In genomic region chr6:51177701-51178060, GRCm38 (mm10) we compare ENCODE assay signal across 9 mouse cellular contexts.
DNase-seq lines count a peak whose midpoint lies in the region; ATAC-seq and TF ChIP-seq lines count a peak whose summit lies in the region.
"Had no signal": no experiment of that assay in that cellular context is flagged by ENCODE, and none has a peak within 500 bp of the region (broad histone marks: within the 10 kb centered on the region; RNA-seq: fewer than 3 reads in every experiment).

No protein-coding gene starts in this region.

- H3K27ac ChIP-seq in kidney, embryonic 14.5 days (ENCODE audit: low read depth, low read length): no peak overlapping the region
- H3K27ac ChIP-seq in MEL (ENCODE audit: control insufficient read depth, low read depth, low read length): peak overlapping the region; percentile 28
- no peak overlapping the region for H3K27ac ChIP-seq in liver, embryonic 16.5 days (ENCODE audit: low read length)

- H3K9ac ChIP-seq in kidney, embryonic 14.5 days (ENCODE audit: low read depth, low read length): no peak overlapping the region
- peak overlapping the region; percentile 60 for H3K9ac ChIP-seq in MEL (ENCODE audit: control insufficient read depth, low read depth, low read length, poor library complexity, severe bottlenecking)
- H3K9ac ChIP-seq in liver, embryonic 16.5 days (ENCODE audit: low read depth, low read length): no peak overlapping the region

- no peaks in the 10 kb centered on the region for H3K9me3 ChIP-seq in kidney, embryonic 14.5 days (ENCODE audit: control insufficient read depth, low read length)
- no peaks in the 10 kb centered on the region for H3K9me3 ChIP-seq in MEL (replicated peaks; ENCODE audit: insufficient read depth, low read length)
- H3K9me3 ChIP-seq in liver, embryonic 16.5 days (replicated peaks; ENCODE audit: control insufficient read depth, low read length): no peaks in the 10 kb centered on the region

- peaks cover 15% of the 10 kb centered on the region for H3K4me1 ChIP-seq in kidney, embryonic 14.5 days (ENCODE audit: control insufficient read depth, insufficient read depth, low read length)
- no peaks in the 10 kb centered on the region; a peak in 1 of 4 replicates for H3K4me1 ChIP-seq in MEL (ENCODE audit: control insufficient read depth in 1 of 2, insufficient read depth in 2 of 2, low read length in 2 of 2)
- H3K4me1 ChIP-seq in liver, embryonic 16.5 days (ENCODE audit: control insufficient read depth, low read depth, low read length): no peaks in the 10 kb centered on the region; the same call in none of the 2 replicates

- no peak for ATAC-seq in kidney, embryonic 14.5 days (ENCODE audit: low FRiP score, low TSS enrichment)
- no peak for ATAC-seq in liver, embryonic 16.5 days (ENCODE audit: low read depth)

- DNase-seq in kidney, postnatal 4 days: no peak
- DNase-seq in MEL (ENCODE audit: low read depth, low spot score): peak; percentile 63
- DNase-seq in forelimb bud, embryonic 11.5 days (ENCODE audit: low read depth, low spot score): peak; percentile 73
- no peak for DNase-seq in frontal cortex, postnatal 25 days (ENCODE audit: low spot score in 2 of 2)
- no peak for DNase-seq in thymus, postnatal 4 days
- DNase-seq in natural killer cell, adult 2 months (ENCODE audit: low spot score in 2 of 2): no peak
- DNase-seq: layer of hippocampus, postnatal 36 days had no signal

- no peak for TF ChIP-seq POLR2A in MEL (IDR thresholded peaks at IDR 0.05; ENCODE audit: control insufficient read depth in 1 of 2, insufficient read depth in 1 of 2, low read depth in 1 of 2, low read length in 2 of 2, poor library complexity in 1 of 2)

- no peak for TF ChIP-seq RAD21 in MEL (IDR thresholded peaks at IDR 0.05; ENCODE audit: low read depth, low read length)

- TF ChIP-seq EP300 in MEL (IDR thresholded peaks at IDR 0.05; ENCODE audit: low read depth in 1 of 2, low read length in 2 of 2): no peak

- H3K4me2 ChIP-seq in kidney, embryonic 14.5 days (replicated peaks; ENCODE audit: low read depth, low read length): peak overlapping the region; percentile 45
- H3K4me2 ChIP-seq in liver, embryonic 16.5 days (ENCODE audit: low read depth, low read length): peak overlapping the region; percentile 71

- TF ChIP-seq CTCF in MEL (IDR thresholded peaks at IDR 0.05 in 2 of 3, conservative IDR thresholded peaks at IDR 0.05 in 1 of 3; ENCODE audit: control insufficient read depth in 1 of 3, insufficient read depth in 1 of 3, low read depth in 2 of 3, low read length in 3 of 3, poor library complexity in 1 of 3, severe bottlenecking in 1 of 3): no peak; a peak in 1 of 6 replicates

- H3K27me3 ChIP-seq in kidney, embryonic 14.5 days (ENCODE audit: control insufficient read depth, insufficient read depth, low read length): peaks cover 9% of the 10 kb centered on the region
- H3K27me3 ChIP-seq in MEL (ENCODE audit: control insufficient read depth in 1 of 2, insufficient read depth in 2 of 2, low read length in 2 of 2): peaks cover 0 to 10% of the 10 kb centered on the region in 2 experiments; a peak in 2 of 4 replicates
- peaks cover 85% of the 10 kb centered on the region for H3K27me3 ChIP-seq in liver, embryonic 16.5 days (ENCODE audit: control insufficient read depth, insufficient read depth, low read depth, low read length)

- H3K79me2 ChIP-seq in MEL (ENCODE audit: control insufficient read depth, insufficient read depth, low read length, poor library complexity): no peaks in the 10 kb centered on the region

- no peaks in the 10 kb centered on the region for H3K36me3 ChIP-seq in kidney, embryonic 14.5 days (ENCODE audit: control insufficient read depth, insufficient read depth, low read length)
- peaks cover 0 to 5% of the 10 kb centered on the region in 2 experiments; a peak in 2 of 4 replicates for H3K36me3 ChIP-seq in MEL (ENCODE audit: control insufficient read depth in 1 of 2, insufficient read depth in 2 of 2, low read length in 2 of 2)
- no peaks in the 10 kb centered on the region for H3K36me3 ChIP-seq in liver, embryonic 16.5 days (ENCODE audit: control insufficient read depth, insufficient read depth)

- under 1% methylated on average over 14 of the region's 14 CpGs for WGBS in kidney, embryonic 14.5 days
- 2% methylated on average over 14 of the region's 14 CpGs for WGBS in liver, embryonic 16.5 days (ENCODE audit: insufficient replicate concordance)

- H3K4me3 ChIP-seq in kidney, embryonic 14.5 days (ENCODE audit: low read length): peak overlapping the region; percentile 24
- peak overlapping the region; percentile 83 to 87 for H3K4me3 ChIP-seq in MEL (ENCODE audit: control insufficient read depth in 1 of 2, insufficient read depth in 1 of 2, low read depth in 2 of 2, low read length in 2 of 2)
- peak overlapping the region; percentile 50 for H3K4me3 ChIP-seq in liver, embryonic 16.5 days (ENCODE audit: low read depth, low read length)

TF ChIP-seq in MEL, 35 proteins besides CTCF, POLR2A, EP300 and RAD21:
- TF ChIP-seq ZNF384 (IDR thresholded peaks at IDR 0.05; ENCODE audit: low read depth, low read length) (no peak), GABPA (IDR thresholded peaks at IDR 0.05; ENCODE audit: low read depth, low read length) (no peak), POLR2AphosphoS2 (IDR thresholded peaks at IDR 0.05; ENCODE audit: low read length) (no peak), MYC (IDR thresholded peaks at IDR 0.05; ENCODE audit: low read depth, low read length) (no peak), ZC3H11A (IDR thresholded peaks at IDR 0.05; ENCODE audit: low read depth, low read length) (no peak)

Comparison
In these comparisons a context has a peak if more than half of its experiments do, and no peak if none do; other contexts are left out.
1. H3K4me3 ChIP-seq: peak in every context shown above with its lines; median percentile 85 in MEL; 50 in liver, embryonic 16.5 days; 24 in kidney, embryonic 14.5 days.
2. DNase-seq: peak in MEL (single experiment) and forelimb bud, embryonic 11.5 days (single experiment); none in kidney, postnatal 4 days (0 of 2), frontal cortex, postnatal 25 days (0 of 2), thymus, postnatal 4 days (single experiment) and natural killer cell, adult 2 months (0 of 2).